Mouse (Mus musculus) B cell, adult 2 months (primary cell): Measurements from ENCODE around the gene Uck2.

Experiments
- DNase-seq, 2 experiments: peaks; one replicate each; pipeline ENCODE4 v3.0.0; 2022

The Uck2 gene

DNA sequence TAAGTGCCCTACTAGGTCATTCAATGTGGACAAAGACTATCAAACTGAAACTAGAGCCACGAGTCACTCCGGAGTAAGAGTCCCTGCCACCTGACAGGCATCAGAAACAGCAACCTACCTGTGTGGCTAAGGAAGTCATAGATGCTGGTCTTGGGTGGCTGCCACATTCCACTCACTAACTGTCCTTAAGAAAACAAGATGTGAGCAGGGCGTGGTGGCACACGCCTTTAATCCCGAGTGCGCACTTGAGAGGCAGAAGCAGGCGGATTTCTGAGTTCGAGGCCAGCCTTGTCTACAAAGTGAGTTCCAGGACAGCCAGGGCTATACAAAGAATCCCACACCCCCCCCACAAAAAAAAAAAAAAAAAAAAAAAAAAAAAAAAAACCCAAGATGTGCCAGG is 35.2 kb downstream of the Uck2 start:
- DNase-seq: no peak

DNA sequence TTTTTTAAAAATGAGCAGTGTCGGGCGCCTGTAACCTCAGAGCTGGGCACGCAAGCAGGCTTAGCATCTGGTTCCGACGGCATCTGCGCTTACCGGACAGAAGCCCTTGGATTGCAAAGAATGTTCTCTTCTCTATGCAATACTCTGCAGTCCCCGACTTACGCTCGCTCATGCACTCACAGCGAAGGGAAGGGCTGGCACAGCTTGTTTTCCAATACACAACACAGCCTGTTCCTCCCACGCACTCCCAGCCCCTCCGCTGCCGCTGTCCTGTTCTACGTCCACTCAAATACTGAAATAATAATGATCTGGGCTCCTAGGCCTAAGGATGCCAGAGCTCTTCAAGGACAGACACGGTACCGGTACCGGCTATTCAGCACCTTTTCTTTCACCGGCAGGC is 35.9 kb downstream of the Uck2 start:
- DNase-seq: no peak

DNA sequence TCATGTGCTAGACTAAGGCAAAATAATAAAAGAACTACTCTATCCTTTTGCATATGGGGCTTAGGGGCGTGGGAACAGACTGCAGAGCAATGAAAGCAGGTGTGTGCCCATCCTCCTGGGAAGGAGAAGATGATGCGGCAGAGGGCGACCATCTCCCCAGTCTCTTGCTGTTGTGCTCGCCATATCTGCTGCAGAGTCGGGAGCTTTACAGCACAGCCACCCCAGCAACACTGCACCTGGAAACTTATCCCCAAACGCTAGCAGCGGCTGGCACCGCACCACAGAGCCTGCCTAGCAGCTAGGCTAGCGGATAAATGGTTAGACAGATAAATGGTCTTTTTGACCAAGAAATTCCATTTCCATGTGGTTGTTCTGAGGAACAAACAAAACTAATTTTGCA is 37.2 kb downstream of the Uck2 start:
- no peak for DNase-seq

DNA sequence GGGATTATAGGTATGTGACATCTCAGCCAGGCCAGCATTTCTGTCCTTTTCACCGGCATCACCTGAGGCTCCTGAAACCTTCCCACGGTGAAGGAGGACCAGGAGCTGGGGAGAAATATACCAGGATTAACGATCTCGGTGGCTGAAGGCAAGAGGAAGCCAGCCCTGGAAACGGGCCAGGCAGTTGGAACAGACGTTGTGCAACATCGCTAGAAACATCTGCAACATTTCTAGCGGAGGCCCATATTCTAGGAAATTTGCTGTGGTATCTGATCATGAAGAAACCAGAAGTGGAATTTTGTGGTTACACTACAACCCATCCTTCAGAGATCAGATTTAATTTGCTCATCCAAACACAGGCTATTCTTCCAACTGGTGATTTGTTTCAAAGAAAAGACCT is 38.1 kb downstream of the Uck2 start:
- DNase-seq: no peak

DNA sequence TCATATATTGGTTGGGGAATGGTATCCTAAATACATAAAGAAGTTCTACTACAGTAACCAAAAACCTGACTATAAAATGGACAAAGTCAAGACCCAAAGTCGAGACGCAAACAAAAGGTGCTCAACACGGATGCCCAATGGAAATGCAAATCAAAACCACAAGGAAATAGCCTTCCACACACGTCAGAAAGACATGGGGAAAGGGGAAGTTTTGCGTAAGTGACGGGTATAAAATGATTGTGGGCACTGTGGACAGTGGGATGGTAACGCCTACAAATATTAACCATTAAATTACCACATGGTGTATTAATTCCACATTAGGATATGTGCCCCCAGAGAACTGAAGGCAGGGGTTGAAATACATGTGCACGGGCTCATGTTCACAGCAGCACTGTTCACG is 38.8 kb downstream of the Uck2 start:
- peak; percentile 49 to 65 for DNase-seq

DNA sequence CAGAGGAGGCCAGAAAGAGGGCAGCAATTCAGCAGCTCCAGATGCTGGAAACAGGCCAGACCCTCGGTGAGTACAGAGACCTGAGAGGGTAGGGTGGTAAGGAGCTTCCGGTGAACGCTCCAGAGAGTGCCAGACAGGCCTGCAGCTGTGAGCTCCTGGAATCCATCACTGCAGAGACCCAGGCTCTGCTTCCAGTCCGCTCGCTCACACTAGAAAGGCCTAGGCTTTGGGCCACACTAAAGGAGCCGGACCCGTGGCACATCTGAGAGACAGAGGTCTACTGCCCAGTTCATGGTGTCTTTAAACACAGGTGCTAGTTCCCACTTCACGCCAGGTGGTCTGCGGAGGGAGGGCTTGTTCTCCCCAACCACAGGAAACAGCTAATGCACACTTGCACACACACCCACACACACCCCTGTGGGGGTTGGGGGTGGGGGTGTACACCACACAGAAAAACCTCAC is 39.9 kb downstream of the Uck2 start:
- peak; percentile 68 to 69 for DNase-seq

DNA sequence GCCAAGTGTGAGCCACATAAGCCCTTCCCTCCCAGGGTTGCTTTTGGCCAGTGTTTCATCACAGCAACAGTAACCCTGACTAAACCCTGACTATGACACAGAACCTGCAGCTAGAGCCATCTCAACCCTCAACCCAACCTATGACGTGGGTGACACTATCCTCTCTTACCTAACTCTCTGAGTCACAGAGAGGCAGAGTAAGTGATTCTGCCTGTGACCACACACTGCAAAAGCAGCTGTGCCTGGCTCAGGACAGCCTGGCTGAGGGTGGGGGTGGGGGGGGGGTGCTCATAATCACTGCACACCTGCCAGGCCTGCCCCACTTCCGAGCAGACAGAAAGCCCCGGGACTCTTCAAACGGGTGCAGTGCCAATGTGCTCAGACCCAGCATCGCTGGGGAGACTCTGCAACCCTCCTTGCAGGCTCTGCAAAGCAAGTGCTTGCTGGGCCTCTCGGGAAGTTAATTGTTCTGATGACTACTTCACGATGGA is 42.9 kb downstream of the Uck2 start:
- DNase-seq: peak; percentile 21 to 33

DNA sequence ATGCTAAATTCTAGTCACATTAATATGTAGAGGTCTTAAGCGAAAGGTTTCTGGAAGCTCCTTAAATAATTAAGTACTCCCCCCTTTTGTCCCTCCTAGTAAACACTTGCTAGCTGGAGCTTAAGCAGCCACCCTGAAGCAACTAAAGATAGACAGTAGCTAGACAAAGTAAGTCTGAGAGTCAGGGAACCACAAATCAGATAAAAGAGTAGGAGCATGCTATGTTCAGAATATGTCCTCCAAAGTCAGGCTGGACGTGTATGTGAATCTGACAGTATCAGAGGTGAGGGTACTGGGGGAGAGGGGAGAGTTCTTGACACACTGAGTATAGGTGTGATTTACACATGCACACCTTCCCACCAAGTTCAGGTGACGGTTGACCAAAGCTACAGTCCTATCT is 43.6 kb downstream of the Uck2 start:
- no peak for DNase-seq

DNA sequence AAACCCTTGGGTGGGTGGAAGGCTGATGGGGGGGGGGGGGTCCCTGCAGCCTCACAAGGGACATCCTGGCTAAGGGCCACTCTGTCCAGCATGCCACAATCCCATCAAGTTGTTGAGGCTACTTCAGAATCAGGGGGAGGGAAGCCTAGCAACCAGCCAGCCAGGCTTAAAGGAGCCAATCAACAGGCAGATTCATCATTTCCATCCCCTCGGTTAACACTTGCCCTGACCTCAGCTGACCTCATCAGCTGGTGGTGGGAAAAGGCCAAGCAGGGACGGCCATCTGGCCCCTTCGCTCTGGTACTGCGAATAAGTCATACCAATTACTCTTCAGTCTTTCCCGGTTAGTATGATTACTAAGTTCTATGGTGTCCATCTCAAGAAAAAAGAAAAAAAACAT is 44.8 kb downstream of the Uck2 start:
- DNase-seq: no peak

DNA sequence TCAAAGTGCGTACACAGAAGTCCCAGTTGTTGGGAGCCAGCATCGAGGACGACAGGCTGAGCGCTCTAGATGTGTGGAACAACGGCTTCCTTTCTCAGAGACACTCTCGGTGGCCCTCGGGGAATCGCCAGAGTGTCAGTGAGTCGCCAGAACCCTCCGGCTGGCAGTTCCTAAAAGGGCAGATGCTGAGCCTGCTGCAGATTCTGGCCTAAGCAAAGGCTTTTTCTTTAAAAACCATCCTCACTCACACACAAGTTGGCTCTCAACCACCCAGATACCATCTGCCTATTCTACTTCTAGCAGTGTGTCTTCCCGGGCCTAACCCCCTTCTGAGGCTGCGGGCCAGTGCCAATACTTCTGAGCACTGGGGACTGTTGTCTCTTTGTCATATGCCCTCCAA is 45.2 kb downstream of the Uck2 start:
- DNase-seq: no peak

DNA sequence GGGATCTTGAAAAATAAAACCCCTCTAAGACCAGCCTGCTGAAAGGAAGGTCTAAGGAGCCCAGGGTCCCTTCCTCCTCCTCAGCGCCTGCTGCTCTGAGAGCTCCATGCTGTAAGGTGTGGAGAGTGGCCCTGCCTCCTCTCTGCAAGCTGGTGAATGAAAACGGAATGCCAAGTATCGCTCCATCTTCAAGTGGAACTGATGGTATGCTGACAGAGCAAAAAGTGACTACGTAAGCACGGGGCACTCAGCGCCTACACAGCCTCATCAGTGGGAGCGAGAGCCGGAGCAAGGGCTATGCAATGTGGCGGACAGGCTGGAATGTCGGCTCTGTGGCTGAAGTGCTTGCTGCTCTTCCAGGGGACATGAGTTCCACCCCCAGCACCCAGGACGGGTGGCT is 47.3 kb downstream of the Uck2 start:
- DNase-seq: no peak

DNA sequence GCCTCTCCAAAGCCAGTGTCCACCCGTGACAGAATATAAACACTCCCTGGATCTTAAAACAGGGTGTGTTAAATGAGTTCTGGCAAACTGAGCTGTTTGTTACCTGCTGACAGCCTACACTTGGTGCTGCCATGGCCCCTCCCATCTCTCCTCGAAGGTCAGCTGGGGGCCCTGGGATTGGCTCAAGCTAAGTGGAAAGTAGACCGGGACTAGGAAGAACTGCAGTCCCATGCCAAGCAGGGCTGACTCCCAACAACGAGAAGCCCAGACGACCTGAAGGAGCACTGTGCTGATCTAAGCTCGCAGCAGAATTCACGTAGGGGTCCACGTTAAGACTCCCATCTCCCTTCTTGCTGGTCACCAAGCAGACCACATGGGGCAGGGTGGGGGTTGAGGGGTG is 48.3 kb downstream of the Uck2 start:
- no peak for DNase-seq

DNA sequence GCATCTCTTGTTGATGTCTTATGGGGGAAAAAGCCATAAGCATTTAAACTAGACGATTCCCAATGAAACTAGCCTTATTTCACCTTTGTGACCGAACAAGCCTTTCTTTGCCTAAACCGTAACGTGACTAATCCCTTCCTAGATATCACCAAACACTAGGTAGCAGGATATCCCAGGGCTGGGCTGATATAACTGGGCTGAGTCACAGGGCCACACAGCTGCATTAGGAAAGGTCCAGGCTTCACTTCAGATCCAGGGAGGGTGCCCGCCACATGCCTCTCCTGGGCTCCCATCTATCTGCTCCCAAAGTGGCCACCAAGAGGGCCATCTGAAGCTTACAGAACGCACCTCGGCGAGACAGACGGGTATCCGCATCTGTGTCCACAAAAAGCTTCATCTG is 50.8 kb downstream of the Uck2 start:
- DNase-seq: no peak

DNA sequence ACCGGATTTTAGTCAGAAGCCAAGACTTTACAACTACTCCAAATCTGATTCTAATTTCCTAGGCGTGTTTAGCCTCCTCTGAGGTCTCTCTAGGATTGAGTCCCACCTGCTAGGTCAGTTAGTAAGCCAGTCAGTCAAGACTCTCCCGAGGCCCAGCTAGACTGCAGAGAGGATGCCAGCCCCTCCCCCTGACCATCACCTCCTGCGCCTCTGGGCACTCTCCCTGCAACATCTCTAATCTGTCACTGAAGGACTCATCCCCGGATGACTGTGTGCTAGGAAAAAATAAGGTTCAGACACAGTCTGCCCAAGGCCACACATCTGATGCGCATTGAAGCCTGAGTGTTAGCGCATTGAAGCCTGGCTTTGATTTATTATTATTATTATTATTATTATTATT is 52.2 kb downstream of the Uck2 start:
- DNase-seq: no peak

DNA sequence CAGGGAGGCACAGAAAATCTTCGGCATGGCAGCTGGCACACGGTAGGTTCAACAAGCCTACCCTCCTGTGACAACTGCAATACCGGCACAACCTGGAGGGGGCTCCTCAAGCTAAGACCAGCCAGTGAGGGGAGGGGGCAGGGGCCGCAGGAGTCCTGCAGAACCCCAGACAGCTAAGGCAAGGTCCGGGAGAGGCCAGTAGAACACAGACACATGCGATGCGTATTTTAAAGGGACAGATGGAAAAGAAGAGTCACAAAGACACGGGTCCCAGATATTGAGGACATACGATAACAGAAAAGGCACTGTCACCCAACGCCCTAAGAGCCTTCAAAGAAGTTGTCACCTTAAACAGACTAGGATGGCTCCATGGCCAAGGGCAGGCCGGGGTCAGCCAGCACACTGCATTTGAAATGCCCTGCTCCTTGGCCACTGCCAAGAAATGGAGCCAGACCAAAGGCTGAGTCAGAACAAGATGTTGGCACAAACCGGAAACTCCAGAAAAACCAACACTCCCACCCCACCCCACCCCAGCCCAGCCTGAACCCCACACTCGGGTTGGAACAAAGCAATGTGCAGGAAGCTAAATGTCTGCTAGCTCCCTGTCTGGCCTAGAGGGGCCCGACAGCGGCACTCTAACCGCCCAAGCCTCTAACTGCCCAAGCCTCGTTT is 53.4 kb downstream of the Uck2 start:
- no peak for DNase-seq

DNA sequence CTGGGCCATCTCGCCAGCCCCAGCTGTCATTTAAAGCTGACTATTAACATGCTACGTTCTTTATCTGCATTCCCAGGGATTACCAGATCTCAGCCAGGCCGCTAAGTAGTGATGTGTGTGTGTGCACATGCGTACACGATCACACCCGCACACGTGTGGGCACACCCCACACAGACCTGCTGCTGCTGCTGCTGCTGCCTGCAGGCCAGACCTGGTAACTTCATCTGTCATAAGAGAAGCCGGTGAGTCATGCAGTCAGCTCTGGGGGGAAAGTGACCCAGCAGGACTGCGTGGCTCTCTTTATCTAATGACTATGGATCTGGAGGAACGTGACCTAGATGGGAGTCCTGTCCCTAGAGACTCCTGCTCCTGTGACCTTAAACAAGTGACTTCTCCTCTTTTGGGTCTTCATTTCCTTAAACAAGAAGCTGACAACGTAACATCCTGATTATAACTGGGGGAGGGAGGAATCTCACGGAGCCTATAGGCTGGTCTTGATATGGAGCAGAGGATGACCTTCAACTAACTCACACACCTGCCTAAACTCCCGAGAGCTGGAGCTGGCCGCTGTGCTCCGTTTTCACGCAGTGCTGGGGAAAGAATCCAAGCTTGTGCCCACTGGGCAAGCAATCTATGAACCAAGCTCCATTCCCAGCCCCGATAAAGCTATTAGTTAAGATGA is 54.0 kb downstream of the Uck2 start:
- DNase-seq: no peak

DNA sequence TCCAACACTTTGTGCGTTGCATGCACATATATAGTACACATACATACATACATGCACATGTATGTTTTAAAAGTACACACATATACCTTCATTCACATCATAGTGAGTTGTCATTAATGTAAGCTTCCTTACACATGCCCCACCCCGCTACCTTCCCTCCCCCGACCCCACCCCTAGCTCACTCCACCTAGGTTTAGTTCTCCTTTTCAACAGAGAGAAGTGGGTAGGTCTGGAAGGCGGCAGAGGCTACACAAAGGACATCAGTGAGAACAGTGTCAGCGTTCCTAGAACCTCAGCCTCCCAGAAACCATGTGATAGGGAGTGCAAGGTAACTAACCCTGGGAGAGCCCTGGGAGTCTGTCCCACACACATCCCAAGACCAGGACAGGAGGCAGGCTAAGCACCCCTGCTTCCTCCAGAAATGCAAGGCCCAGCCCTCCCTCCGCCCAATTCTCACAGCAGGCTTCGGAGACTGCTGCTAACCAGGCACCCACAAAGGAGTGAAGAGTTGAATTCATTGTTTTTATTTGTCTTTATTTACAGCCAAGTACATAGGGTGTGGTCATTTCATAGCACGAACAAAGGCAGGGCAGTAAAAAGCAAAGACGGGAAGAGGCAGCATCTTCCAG is 62.6 kb downstream of the Uck2 start:
- DNase-seq: no peak

DNA sequence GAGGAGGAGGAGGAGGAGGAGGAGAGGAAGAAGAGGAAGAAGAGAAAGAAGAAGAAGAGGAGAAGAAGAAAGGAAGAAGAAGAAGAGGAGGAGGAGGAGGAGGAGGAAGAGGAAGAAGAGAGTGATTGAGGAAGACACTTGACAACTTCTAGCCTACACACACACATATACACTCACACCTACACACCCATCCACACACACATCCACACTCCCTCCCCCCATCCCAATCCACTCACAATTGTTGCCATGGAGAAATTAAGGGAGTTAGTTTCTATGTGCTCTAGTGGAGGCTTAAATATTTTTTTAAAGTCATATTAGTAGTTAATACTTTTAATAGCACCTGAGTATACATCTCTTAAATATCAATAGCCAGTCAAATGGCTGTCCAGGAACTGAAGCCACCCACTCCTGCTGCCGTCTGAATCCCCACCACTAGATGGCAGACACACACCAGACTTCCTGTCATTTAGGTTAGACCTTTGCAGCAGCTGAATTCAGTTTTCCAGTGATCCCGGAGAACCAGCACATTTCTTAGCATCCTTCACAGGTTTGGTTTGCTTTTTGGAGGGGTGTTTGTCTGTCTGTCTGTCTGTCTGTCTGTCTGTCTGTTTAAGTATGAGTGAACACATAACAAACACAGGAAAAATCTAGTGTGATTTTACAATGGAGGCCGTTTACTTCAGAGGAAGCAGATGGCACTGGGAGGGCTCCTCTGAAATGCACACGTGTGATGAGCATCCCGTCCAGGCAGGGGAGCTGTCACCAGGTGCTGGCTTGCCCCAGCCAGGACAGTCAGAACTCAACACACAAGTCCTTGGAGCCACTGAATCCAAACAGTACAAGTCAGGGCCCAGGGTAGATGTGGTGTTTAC is 64.6 kb downstream of the Uck2 start:
- peak; percentile 87 to 89 for DNase-seq

DNA sequence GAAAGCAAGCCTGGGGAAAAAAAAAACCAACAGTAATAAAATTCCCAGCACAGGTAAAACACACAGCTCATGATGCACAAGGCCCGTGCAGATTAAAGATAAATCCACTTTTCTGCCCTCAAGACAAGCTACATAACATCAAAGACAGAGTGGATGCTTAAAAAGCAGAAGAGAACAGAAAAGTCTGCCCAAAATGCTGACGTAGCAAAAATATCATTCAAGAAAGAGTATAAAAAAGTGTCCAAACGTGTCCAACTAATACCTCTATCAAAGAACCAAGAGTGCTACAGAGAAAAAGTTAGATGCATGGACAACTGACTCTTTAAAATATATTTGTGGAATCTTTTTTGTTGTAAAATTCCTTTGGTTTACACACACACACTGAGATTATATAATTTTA is 69.7 kb downstream of the Uck2 start:
- no peak for DNase-seq

DNA sequence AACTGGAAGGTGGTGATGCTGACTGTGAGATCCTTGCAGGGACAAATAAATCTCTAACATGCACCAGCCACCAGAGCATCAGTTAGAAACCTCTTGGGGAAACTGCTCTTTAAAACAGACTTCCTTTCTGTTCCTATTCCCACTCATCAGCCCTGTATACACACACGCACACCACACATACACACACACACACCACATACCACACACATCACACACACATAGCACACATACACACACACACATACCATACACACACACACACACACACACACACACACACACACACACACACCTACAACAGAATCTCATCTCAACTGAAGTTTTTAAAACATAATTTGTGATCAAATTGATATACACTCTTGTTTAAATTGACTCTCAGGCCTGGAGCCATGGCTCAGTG is 72.4 kb downstream of the Uck2 start:
- no peak for DNase-seq

DNA sequence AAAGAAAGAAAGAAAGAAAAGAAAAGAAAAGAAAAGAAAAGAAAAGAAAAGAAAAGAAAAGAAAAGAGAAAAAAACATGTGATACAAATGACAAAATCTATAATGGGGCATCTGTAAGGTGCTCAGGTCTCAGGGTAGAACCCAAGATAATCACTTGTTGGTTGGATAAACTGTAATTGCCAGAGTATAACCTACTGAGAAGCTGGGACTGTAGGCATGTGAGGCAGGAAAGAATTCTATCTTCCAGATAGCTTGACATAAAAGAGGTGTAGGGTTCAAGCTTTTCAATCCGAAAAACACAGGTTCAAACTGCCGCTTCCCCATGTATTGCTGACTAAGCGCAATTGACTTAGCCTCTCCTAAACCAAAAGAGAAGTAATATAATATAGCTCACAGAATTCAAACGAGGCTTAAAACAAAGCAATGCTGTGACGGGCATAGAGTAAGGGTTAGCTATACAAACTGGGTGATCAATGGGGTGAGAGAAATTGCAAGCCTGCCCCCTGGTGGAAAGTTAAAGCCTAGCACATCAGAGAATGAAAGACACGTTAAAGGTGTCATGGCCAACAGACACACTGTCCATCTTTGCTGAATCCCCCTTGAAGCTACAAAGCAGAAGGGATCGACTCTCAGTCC is 73.0 kb downstream of the Uck2 start:
- DNase-seq: peak; percentile 73 to 76

DNA sequence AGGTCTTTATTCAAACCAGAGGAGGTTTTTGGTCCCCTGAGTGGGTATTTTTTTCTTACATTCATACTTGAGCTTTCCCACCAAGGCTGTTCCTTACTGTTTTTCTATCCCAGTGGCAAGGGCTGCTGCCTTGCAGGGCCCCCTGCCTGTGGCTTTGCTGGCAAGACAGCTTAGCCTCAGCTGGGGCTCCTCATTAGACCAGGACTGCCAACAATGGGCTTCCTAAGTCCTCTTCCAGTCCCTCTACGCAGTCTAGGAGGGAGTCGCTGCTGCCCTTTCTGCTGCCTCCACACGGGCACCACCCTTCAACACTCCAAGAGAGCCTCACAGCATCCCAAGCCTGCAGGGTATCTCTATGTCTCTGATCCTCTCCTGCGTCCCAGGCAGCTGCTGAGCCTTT is 76.3 kb downstream of the Uck2 start:
- DNase-seq: no peak
